9 mouse cellular contexts compared by ENCODE assay signal in genomic region chr2:152615563-152615962, GRCm38 (mm10). TPM values are rescaled to one million over a fixed set of nuclear protein-coding genes. Genes with fewer than 3 reads are reported as not detected.
A peak's percentile ranks its signal among the peaks of the same experiment; 100 is the strongest.
DNase-seq lines count a peak whose midpoint lies in the region; ATAC-seq lines count a peak whose summit lies in the region.
"Had no signal": no experiment of that assay in that cellular context is flagged by ENCODE, and none has a peak within 500 bp of the region (broad histone marks: within the 10 kb centered on the region; RNA-seq: fewer than 3 reads in every experiment).

No protein-coding gene starts in this region.

- no peak overlapping the region for H3K4me3 ChIP-seq in forebrain, embryonic 14.5 days (ENCODE audit: low read depth, low read length)
- no peak overlapping the region for H3K4me3 ChIP-seq in intestine, embryonic 15.5 days (replicated peaks)
- H3K4me3 ChIP-seq in midbrain, embryonic 14.5 days (replicated peaks; ENCODE audit: low read depth, low read length) = no peak overlapping the region
- no peak overlapping the region for H3K4me3 ChIP-seq in stomach, embryonic 16.5 days (replicated peaks; ENCODE audit: low read length)
- H3K4me3 ChIP-seq: embryonic facial prominence, embryonic 13.5 days had no signal

- H3K9ac ChIP-seq in forebrain, embryonic 14.5 days (ENCODE audit: low read length) = no peak overlapping the region
- H3K9ac ChIP-seq in intestine, embryonic 15.5 days = no peak overlapping the region
- no peak overlapping the region for H3K9ac ChIP-seq in midbrain, embryonic 14.5 days (replicated peaks; ENCODE audit: low read length)
- no peak overlapping the region for H3K9ac ChIP-seq in stomach, embryonic 16.5 days (ENCODE audit: low read length)
- H3K9ac ChIP-seq: embryonic facial prominence, embryonic 13.5 days had no signal

- WGBS in forebrain, embryonic 14.5 days = 11% methylated on average over 7 of the region's 7 CpGs
- 10% methylated on average over 7 of the region's 7 CpGs for WGBS in intestine, embryonic 15.5 days
- 14% methylated on average over 7 of the region's 7 CpGs for WGBS in midbrain, embryonic 14.5 days
- 9% methylated on average over 7 of the region's 7 CpGs for WGBS in stomach, embryonic 16.5 days

- no peaks in the 10 kb centered on the region for H3K27me3 ChIP-seq in forebrain, embryonic 14.5 days (replicated peaks; ENCODE audit: control insufficient read depth, insufficient read depth, low read length)
- H3K27me3 ChIP-seq in intestine, embryonic 15.5 days (replicated peaks) = no peaks in the 10 kb centered on the region
- no peaks in the 10 kb centered on the region for H3K27me3 ChIP-seq in midbrain, embryonic 14.5 days (ENCODE audit: control insufficient read depth, insufficient read depth, low read length)
- no peaks in the 10 kb centered on the region for H3K27me3 ChIP-seq in stomach, embryonic 16.5 days (ENCODE audit: control insufficient read depth, insufficient read depth, low read length)
- H3K27me3 ChIP-seq: embryonic facial prominence, embryonic 13.5 days had no signal

- ATAC-seq in forebrain, embryonic 14.5 days = peak; percentile 67
- ATAC-seq in intestine, embryonic 15.5 days = peak; percentile 73; the same call in 1 of the 2 replicates
- ATAC-seq in midbrain, embryonic 14.5 days (ENCODE audit: low FRiP score, low TSS enrichment) = no peak; the same call in 1 of the 2 replicates
- ATAC-seq in stomach, embryonic 16.5 days (ENCODE audit: insufficient read depth, low FRiP score) = peak; percentile 76; the same call in 1 of the 2 replicates

- H3K4me2 ChIP-seq in forebrain, embryonic 14.5 days (ENCODE audit: low read length) = no peak overlapping the region
- H3K4me2 ChIP-seq in intestine, embryonic 15.5 days (replicated peaks) = no peak overlapping the region
- H3K4me2 ChIP-seq in midbrain, embryonic 14.5 days (ENCODE audit: low read length) = no peak overlapping the region
- H3K4me2 ChIP-seq in stomach, embryonic 16.5 days (ENCODE audit: low read depth, low read length) = no peak overlapping the region
- H3K4me2 ChIP-seq: embryonic facial prominence, embryonic 13.5 days had no signal

- no peaks in the 10 kb centered on the region for H3K4me1 ChIP-seq in forebrain, embryonic 14.5 days (ENCODE audit: control insufficient read depth, insufficient read depth, low read length)
- no peaks in the 10 kb centered on the region for H3K4me1 ChIP-seq in intestine, embryonic 15.5 days (replicated peaks)
- H3K4me1 ChIP-seq in midbrain, embryonic 14.5 days (ENCODE audit: control insufficient read depth, insufficient read depth, low read length) = no peaks in the 10 kb centered on the region
- no peaks in the 10 kb centered on the region for H3K4me1 ChIP-seq in stomach, embryonic 16.5 days (ENCODE audit: control insufficient read depth, insufficient read depth, low read length)
- H3K4me1 ChIP-seq: embryonic facial prominence, embryonic 13.5 days had no signal

- intact Hi-C loops in left cerebral cortex, postnatal 25 days (cut with DNase I) = loop anchor here (1.0 to 10.0 kb wide), 4 partner anchors 42 to 217 kb away; partner anchors contain the start of gene Bcl2l1

- no peak overlapping the region for H3K27ac ChIP-seq in forebrain, embryonic 14.5 days (ENCODE audit: low read depth, low read length)
- no peak overlapping the region for H3K27ac ChIP-seq in intestine, embryonic 15.5 days
- no peak overlapping the region for H3K27ac ChIP-seq in midbrain, embryonic 14.5 days (replicated peaks; ENCODE audit: low read depth, low read length)
- H3K27ac ChIP-seq in stomach, embryonic 16.5 days (ENCODE audit: low read length) = no peak overlapping the region
- H3K27ac ChIP-seq: embryonic facial prominence, embryonic 13.5 days had no signal

- no peaks in the 10 kb centered on the region for H3K36me3 ChIP-seq in forebrain, embryonic 14.5 days (ENCODE audit: control insufficient read depth, insufficient read depth, low read length)
- H3K36me3 ChIP-seq in intestine, embryonic 15.5 days = no peaks in the 10 kb centered on the region
- H3K36me3 ChIP-seq in midbrain, embryonic 14.5 days (ENCODE audit: control insufficient read depth, insufficient read depth, low read length) = no peaks in the 10 kb centered on the region
- H3K36me3 ChIP-seq in stomach, embryonic 16.5 days (ENCODE audit: control insufficient read depth, insufficient read depth, low read length) = no peaks in the 10 kb centered on the region
- H3K36me3 ChIP-seq: embryonic facial prominence, embryonic 13.5 days had no signal

- peak; percentile 41 for DNase-seq in right cerebral cortex, adult 18-20 months
- no peak for DNase-seq in right cerebral cortex, postnatal 36 days (ENCODE audit: low spot score in 2 of 2)
- DNase-seq in c-Kit-positive CD71-negative TER-119-negative erythroid progenitor cells, embryonic 14.5 days (ENCODE audit: low read depth) = peak; percentile 67
- peak; percentile 89 for DNase-seq in forebrain, embryonic 14.5 days (ENCODE audit: low spot score)
- peak; percentile 65 to 82 for DNase-seq in left cerebral cortex, postnatal 25 days (ENCODE audit: low spot score in 2 of 2)
- DNase-seq in midbrain, embryonic 14.5 days = peak; percentile 92

- H3K9me3 ChIP-seq in forebrain, embryonic 14.5 days (replicated peaks; ENCODE audit: control insufficient read depth, low read length) = no peaks in the 10 kb centered on the region
- no peaks in the 10 kb centered on the region for H3K9me3 ChIP-seq in intestine, embryonic 15.5 days
- no peaks in the 10 kb centered on the region for H3K9me3 ChIP-seq in midbrain, embryonic 14.5 days (ENCODE audit: control insufficient read depth, low read length)
- no peaks in the 10 kb centered on the region for H3K9me3 ChIP-seq in stomach, embryonic 16.5 days (replicated peaks; ENCODE audit: control insufficient read depth, low read length)
- H3K9me3 ChIP-seq: embryonic facial prominence, embryonic 13.5 days had no signal

RNA-seq across cellular contexts. Expression of gene Defb25, which starts 7.3 kb away (rescaled TPM):
- polyA plus RNA-seq in forebrain, embryonic 14.5 days (2014; fragmentation: Nextera tagmentation; extraction: Ambion mirVana) = not detected in 2 replicates
- polyA plus RNA-seq in intestine, embryonic 15.5 days (2015; fragmentation: Nextera tagmentation; extraction: Ambion mirVana) = 0.67 and 2.3 TPM in 2 replicates
- total RNA-seq in left cerebral cortex, postnatal 25 days (2021) = not detected
- polyA plus RNA-seq in midbrain, embryonic 14.5 days (2014; fragmentation: Nextera tagmentation; extraction: Ambion mirVana) = not detected in 2 replicates
- polyA plus RNA-seq in stomach, embryonic 16.5 days (2015; fragmentation: Nextera tagmentation; extraction: Ambion mirVana) = 0.62 and 1.4 TPM in 2 replicates
- polyA plus RNA-seq: embryonic facial prominence, embryonic 13.5 days had no signal

RNA-seq across cellular contexts. Expression of gene Rem1, which starts 11.2 kb away (rescaled TPM):
- 0.34 and 0.53 TPM in 2 replicates for polyA plus RNA-seq in forebrain, embryonic 14.5 days (2014; fragmentation: Nextera tagmentation; extraction: Ambion mirVana)
- polyA plus RNA-seq in intestine, embryonic 15.5 days (2015; fragmentation: Nextera tagmentation; extraction: Ambion mirVana) = 10.0 and 10.3 TPM in 2 replicates
- total RNA-seq in left cerebral cortex, postnatal 25 days (2021) = 1 to 10 TPM; 1.1 TPM
- 0.12 and 0.27 TPM in 2 replicates for polyA plus RNA-seq in midbrain, embryonic 14.5 days (2014; fragmentation: Nextera tagmentation; extraction: Ambion mirVana)
- polyA plus RNA-seq in stomach, embryonic 16.5 days (2015; fragmentation: Nextera tagmentation; extraction: Ambion mirVana) = 20.0 and 20.6 TPM in 2 replicates

RNA-seq across cellular contexts. Expression of gene Defb36, which starts 11.4 kb away (rescaled TPM):
- polyA plus RNA-seq in forebrain, embryonic 14.5 days (2014; fragmentation: Nextera tagmentation; extraction: Ambion mirVana) = not detected in 2 replicates
- polyA plus RNA-seq in intestine, embryonic 15.5 days (2015; fragmentation: Nextera tagmentation; extraction: Ambion mirVana) = not detected in 2 replicates
- not detected for total RNA-seq in left cerebral cortex, postnatal 25 days (2021)
- not detected in 2 replicates for polyA plus RNA-seq in midbrain, embryonic 14.5 days (2014; fragmentation: Nextera tagmentation; extraction: Ambion mirVana)
- polyA plus RNA-seq in stomach, embryonic 16.5 days (2015; fragmentation: Nextera tagmentation; extraction: Ambion mirVana) = not detected in 2 replicates
- polyA plus RNA-seq: embryonic facial prominence, embryonic 13.5 days had no signal

RNA-seq across cellular contexts. Expression of gene Defb45, which starts 16.4 kb away (rescaled TPM):
- not detected in 2 replicates for polyA plus RNA-seq in forebrain, embryonic 14.5 days (2014; fragmentation: Nextera tagmentation; extraction: Ambion mirVana)
- not detected in 2 replicates for polyA plus RNA-seq in intestine, embryonic 15.5 days (2015; fragmentation: Nextera tagmentation; extraction: Ambion mirVana)
- not detected for total RNA-seq in left cerebral cortex, postnatal 25 days (2021)
- polyA plus RNA-seq in midbrain, embryonic 14.5 days (2014; fragmentation: Nextera tagmentation; extraction: Ambion mirVana) = not detected in 2 replicates
- not detected in 2 replicates for polyA plus RNA-seq in stomach, embryonic 16.5 days (2015; fragmentation: Nextera tagmentation; extraction: Ambion mirVana)
- polyA plus RNA-seq: embryonic facial prominence, embryonic 13.5 days had no signal

RNA-seq across cellular contexts. Expression of gene Defb19, which starts 35.5 kb away (rescaled TPM):
- polyA plus RNA-seq in forebrain, embryonic 14.5 days (2014; fragmentation: Nextera tagmentation; extraction: Ambion mirVana) = not detected in 2 replicates
- polyA plus RNA-seq in intestine, embryonic 15.5 days (2015; fragmentation: Nextera tagmentation; extraction: Ambion mirVana) = not detected in 2 replicates
- not detected for total RNA-seq in left cerebral cortex, postnatal 25 days (2021)
- polyA plus RNA-seq in midbrain, embryonic 14.5 days (2014; fragmentation: Nextera tagmentation; extraction: Ambion mirVana) = not detected in 2 replicates
- not detected in 2 replicates for polyA plus RNA-seq in stomach, embryonic 16.5 days (2015; fragmentation: Nextera tagmentation; extraction: Ambion mirVana)
- polyA plus RNA-seq: embryonic facial prominence, embryonic 13.5 days had no signal

Comparison
In these comparisons a context has a peak if more than half of its experiments do, and no peak if none do; other contexts are left out.
1. DNase-seq: peak in right cerebral cortex, adult 18-20 months (single experiment), c-Kit-positive CD71-negative TER-119-negative erythroid progenitor cells, embryonic 14.5 days (single experiment), forebrain, embryonic 14.5 days (single experiment), left cerebral cortex, postnatal 25 days (2 of 2) and midbrain, embryonic 14.5 days (single experiment); none in right cerebral cortex, postnatal 36 days (0 of 2).